Mouse (Mus musculus): ENCODE results near the gene Sprr2a1.
"Not testable (repeated sequence)": the region's sequence is repeated elsewhere in the genome, so short reads cannot be mapped to it uniquely, and the experiment has no call there.

GRCm38 (mm10) chr3:92239197-92239596, 23.6 kb downstream of the Sprr2a1 start:
- not testable (repeated sequence) for TF ChIP-seq POLR2AphosphoS2, POLR2A (IDR thresholded peaks at IDR 0.05; ENCODE audit: insufficient read length, low read depth)
